Mouse (Mus musculus) stomach, postnatal 0 days (tissue): ENCODE results near the gene Ralgapa2. TPM values are rescaled to one million over a fixed set of nuclear protein-coding genes. Genes with fewer than 3 reads are reported as not detected.

Source experiments
- ATAC-seq: fragments of 200-750 bp; cut with Nextera tagmentation; 2 replicates; pipeline ENCODE4 v1.8.0; 2017; ENCODE audit not compliant: low FRiP score, low TSS enrichment
- DNase-seq: peaks from one replicate; pipeline ENCODE4 v3.0.0-alpha.2; 2016; ENCODE audit warnings: low spot score
- H3K27ac ChIP-seq: fragments of 300-500 bp; sonication (generic); replicated peaks from 2 replicates; pipeline ENCODE4 v1.5.1; 2014; ENCODE audit warnings: mild to moderate bottlenecking, control low read depth
- H3K27me3 ChIP-seq: fragments of 300-500 bp; sonication (generic); 2 replicates; pipeline ENCODE4 v1.6.1; 2014; ENCODE audit warnings: low read length; ENCODE audit not compliant: control insufficient read depth, insufficient read depth
- H3K36me3 ChIP-seq: fragments of 300-500 bp; sonication (generic); 2 replicates; pipeline ENCODE4 v1.6.1; 2014; ENCODE audit warnings: low read length, mixed read lengths; ENCODE audit not compliant: control insufficient read depth, insufficient read depth
- H3K4me1 ChIP-seq: fragments of 300-500 bp; sonication (generic); replicated peaks from 2 replicates; pipeline ENCODE4 v1.6.1; 2014; ENCODE audit warnings: antibody characterized with exemption; ENCODE audit not compliant: control insufficient read depth, insufficient read depth
- H3K4me2 ChIP-seq: fragments of 300-500 bp; sonication (generic); replicated peaks from 2 replicates; pipeline ENCODE4 v1.6.1; 2014; ENCODE audit warnings: low read depth, mild to moderate bottlenecking, control low read depth, moderate library complexity
- H3K4me3 ChIP-seq: fragments of 300-500 bp; sonication (generic); 2 replicates; pipeline ENCODE4 v1.5.1; 2014; ENCODE audit warnings: low read depth, low read length, control low read depth
- H3K9ac ChIP-seq: fragments of 300-500 bp; sonication (generic); 2 replicates; pipeline ENCODE4 v1.6.1; 2014; ENCODE audit warnings: mild to moderate bottlenecking, low read length, control low read depth, mixed read lengths
- H3K9me3 ChIP-seq: fragments of 300-500 bp; sonication (generic); 2 replicates; pipeline ENCODE4 v1.6.1; 2016; ENCODE audit warnings: low read length; ENCODE audit not compliant: control insufficient read depth
- CTCF ChIP-seq: IDR thresholded peaks from 2 replicates; pipeline ENCODE4 v1.5.1; 2016; ENCODE audit warnings: antibody characterized with exemption, low read depth, mild to moderate bottlenecking, moderate library complexity
- EP300 ChIP-seq: optimal IDR thresholded peaks from 2 replicates; pipeline ENCODE3; 2016; ENCODE audit warnings: antibody characterized with exemption
- WGBS: fragments of 180-500 bp; shearing (Covaris S2); extraction: QIAGEN DNeasy Blood & Tissue Kit; methylation state at CpG from one replicate; pipeline ENCODE4 v1.1.7; 2014; 5-methylcytosine and 5-hydroxymethylcytosine counted together
- polyA plus RNA-seq: library from polyadenylated mRNA; unstranded; fragments of >200 nt; fragmentation: Nextera tagmentation; extraction: Ambion mirVana; gene quantifications from 2 replicates; pipeline ENCODE4 v1.2.1, GENCODE M21; 2015

Ralgapa2 gene
- polyA plus RNA-seq, 1 experiment from 2014 or later: 3.1 TPM

DNA sequence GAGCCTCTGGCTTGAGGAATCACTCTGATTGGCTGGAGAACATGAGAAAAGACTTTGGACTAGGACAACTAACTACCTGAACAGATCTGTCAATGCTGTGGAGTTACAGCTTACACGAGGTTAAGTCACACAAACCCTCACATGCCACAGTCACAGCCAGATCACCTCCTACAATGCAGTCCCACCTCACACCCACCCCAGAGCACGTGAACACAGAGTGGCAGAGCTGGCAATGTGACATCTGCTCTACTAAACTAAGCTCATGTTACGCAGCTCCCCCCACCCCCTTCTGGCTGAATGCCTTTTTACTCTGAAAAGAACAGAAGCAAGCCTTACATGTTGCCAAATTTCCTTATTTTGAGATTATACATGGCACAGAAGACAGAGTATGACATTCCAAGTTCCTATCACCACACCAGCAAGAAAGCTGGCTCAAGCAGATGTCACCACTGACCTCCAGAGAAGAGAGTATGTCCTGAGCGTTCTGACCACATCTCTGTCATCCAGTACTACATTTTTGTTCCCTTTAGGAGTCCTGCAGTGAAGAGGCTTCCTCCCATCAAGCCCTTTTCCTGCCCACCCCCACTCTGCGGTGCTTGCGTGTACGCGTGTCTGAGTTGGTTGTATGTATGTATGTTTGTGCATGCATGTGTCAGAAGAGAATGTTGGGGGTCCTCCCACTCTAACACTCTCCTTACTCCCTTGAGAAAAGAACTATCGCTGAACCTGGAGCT lies 9.4 kb downstream of the Ralgapa2 start:
- no peak overlapping the region for H3K27ac ChIP-seq
- H3K4me3 ChIP-seq: no peak overlapping the region
- DNase-seq (peak; percentile 30), ATAC-seq (peak; percentile 61; the same call in 1 of the 2 replicates)
- WGBS: 53% methylated on average over 9 of the region's 9 CpGs
- H3K4me1 ChIP-seq: 0 out of 2 replicates have a peak, but pooled peaks cover 2% of the 10 kb centered on the region
- TF ChIP-seq CTCF: no peak
- no peak for TF ChIP-seq EP300
- H3K36me3 ChIP-seq: no peaks in the 10 kb centered on the region
- H3K27me3 ChIP-seq: no peaks in the 10 kb centered on the region
- no peak overlapping the region for H3K9ac ChIP-seq
- H3K9me3 ChIP-seq: no peaks in the 10 kb centered on the region
- no peak overlapping the region for H3K4me2 ChIP-seq

DNA sequence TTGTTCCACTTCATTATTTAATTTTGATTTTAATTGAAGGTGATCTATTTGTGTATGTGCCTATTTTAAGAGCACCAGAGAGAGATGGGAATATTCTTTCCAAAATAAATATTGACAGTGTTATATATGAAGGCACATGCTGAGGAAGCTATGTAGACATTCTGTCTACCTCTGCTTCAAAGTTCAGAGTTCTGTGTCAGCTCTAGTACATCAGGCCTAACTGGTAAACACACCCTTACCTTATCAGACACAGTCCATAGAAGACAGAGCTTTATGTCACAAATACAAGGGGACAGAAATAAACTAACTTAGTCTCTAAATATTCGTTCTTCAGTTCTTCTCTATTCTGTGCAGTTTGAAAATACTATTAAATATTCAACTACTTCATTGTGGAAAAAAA lies 12.1 kb downstream of the Ralgapa2 start:
- no peak overlapping the region for H3K4me2 ChIP-seq
- 74% methylated on average over 1 of the region's 1 CpGs for WGBS
- 0 out of 2 replicates have a peak, but pooled peaks cover 2% of the 10 kb centered on the region for H3K4me1 ChIP-seq

DNA sequence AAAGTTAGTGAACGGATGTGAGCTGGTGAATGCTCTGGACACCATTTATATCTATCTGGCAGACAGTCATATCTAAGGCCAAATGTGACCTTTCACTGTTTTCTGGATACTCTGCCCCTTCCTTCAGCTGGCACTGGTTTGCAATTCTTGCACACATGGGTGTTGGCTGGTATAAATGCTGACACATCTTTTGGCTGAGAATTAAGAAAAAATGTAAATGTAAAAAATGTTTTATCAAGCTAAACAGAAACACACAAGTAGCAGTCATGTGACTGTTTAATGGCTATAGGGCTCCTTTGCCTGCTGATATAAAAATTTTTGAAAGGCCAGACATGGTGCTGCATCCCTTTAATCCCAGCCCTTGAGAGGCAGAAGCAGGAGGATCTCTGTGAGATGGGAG lies 13.0 kb downstream of the Ralgapa2 start:
- no peak overlapping the region for H3K4me2 ChIP-seq
- 77% methylated on average over 1 of the region's 1 CpGs for WGBS

More for the DNA sequence above, 12.1 kb downstream of the Ralgapa2 start:
- Histone ChIP-seq H3K27ac (no peak overlapping the region), H3K36me3 (no peaks in the 10 kb centered on the region), H3K9ac (no peak overlapping the region), H3K9me3 (no peaks in the 10 kb centered on the region), H3K27me3 (no peaks in the 10 kb centered on the region), H3K4me3 (no peak overlapping the region)
- no peak for TF ChIP-seq EP300
- no peak for TF ChIP-seq CTCF
- no peak for ATAC-seq
- no peak for DNase-seq

DNA sequence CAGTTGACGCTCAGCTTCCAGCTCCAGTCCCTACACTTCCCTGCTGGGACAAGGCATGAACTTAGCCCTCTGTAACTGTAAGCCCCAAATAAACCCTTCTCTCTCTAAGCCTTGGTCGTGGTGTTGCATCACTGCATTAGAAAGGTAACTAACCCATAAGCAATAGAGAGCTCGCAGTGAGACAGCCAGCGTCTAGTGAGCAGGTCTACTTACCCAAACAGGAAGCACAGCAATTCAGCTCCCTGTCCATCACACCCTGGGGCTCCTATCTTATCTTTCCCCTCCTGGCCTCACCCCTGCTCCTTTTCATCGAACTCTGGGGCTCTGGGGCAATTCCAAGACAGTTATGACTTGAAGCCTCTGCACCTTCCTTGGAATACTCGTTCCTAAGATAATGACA lies 13.8 kb downstream of the Ralgapa2 start:
- Histone ChIP-seq H3K27ac (no peak overlapping the region), H3K36me3 (no peaks in the 10 kb centered on the region), H3K9me3 (no peaks in the 10 kb centered on the region), H3K27me3 (no peaks in the 10 kb centered on the region), H3K4me2 (no peak overlapping the region), H3K4me3 (no peak overlapping the region), H3K9ac (no peak overlapping the region), H3K4me1 (0 out of 2 replicates have a peak, but pooled peaks cover 2% of the 10 kb centered on the region)
- 67% methylated on average over 6 of the region's 6 CpGs for WGBS
- TF ChIP-seq CTCF (no peak), EP300 (no peak)
- DNase-seq (no peak), ATAC-seq (no peak; the same call in 1 of the 2 replicates)

More for the DNA sequence above, 13.0 kb downstream of the Ralgapa2 start:
- ATAC-seq (no peak), DNase-seq (no peak)
- Histone ChIP-seq H3K4me1 (0 out of 2 replicates have a peak, but pooled peaks cover 2% of the 10 kb centered on the region), H3K27ac (no peak overlapping the region), H3K9me3 (no peaks in the 10 kb centered on the region), H3K4me3 (no peak overlapping the region), H3K9ac (no peak overlapping the region), H3K36me3 (no peaks in the 10 kb centered on the region), H3K27me3 (no peaks in the 10 kb centered on the region)
- TF ChIP-seq EP300 (no peak), CTCF (no peak)

DNA sequence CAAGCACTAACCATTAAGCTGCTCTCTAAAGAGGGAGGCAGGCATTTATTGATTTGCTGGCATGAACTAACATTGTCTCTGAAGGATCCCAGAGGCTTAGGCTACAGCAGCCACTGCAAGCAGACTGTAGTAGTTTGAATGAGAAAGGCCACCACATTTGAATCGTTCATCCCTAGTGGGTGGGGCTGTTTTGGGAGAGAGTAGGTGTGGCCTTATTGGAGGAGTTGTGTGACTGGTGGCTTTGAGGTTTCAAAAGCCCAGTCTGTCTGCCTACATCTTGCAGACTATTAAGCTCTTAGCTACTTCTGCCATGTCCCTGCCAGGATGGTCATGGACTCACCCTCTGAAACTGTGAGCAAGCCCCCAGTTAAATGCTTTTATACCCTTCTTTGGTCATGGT lies 15.1 kb downstream of the Ralgapa2 start:
- no peak for DNase-seq
- Histone ChIP-seq H3K36me3 (no peaks in the 10 kb centered on the region), H3K27ac (no peak overlapping the region), H3K4me2 (no peak overlapping the region), H3K9me3 (no peaks in the 10 kb centered on the region), H3K4me1 (no peaks in the 10 kb centered on the region), H3K4me3 (no peak overlapping the region), H3K9ac (no peak overlapping the region), H3K27me3 (no peaks in the 10 kb centered on the region)
- ATAC-seq: no peak
- WGBS: 40% methylated on average over 1 of the region's 1 CpGs
- TF ChIP-seq EP300 (no peak), CTCF (no peak)

- Histone ChIP-seq H3K27me3 (no peaks in the 10 kb centered on the region), H3K4me3 (no peak overlapping the region), H3K27ac (no peak overlapping the region), H3K9me3 (no peaks in the 10 kb centered on the region), H3K36me3 (no peaks in the 10 kb centered on the region), H3K4me1 (no peaks in the 10 kb centered on the region), H3K9ac (no peak overlapping the region), H3K4me2 (no peak overlapping the region)
- TF ChIP-seq EP300 (no peak), CTCF (no peak)
- 77% methylated on average over 9 of the region's 9 CpGs for WGBS
- ATAC-seq (no peak), DNase-seq (no peak)
Observed at GRCm38 (mm10) chr2:146495781-146496180, 16.4 kb downstream of the Ralgapa2 start.
